Mouse (Mus musculus): ENCODE measurements around the gene Cybrd1. TPM values are rescaled to one million over a fixed set of nuclear protein-coding genes. Genes with fewer than 3 reads are reported as not detected.

Gene Cybrd1
- polyA plus RNA-seq, 1 experiment, result 1.5 TPM

DNA sequence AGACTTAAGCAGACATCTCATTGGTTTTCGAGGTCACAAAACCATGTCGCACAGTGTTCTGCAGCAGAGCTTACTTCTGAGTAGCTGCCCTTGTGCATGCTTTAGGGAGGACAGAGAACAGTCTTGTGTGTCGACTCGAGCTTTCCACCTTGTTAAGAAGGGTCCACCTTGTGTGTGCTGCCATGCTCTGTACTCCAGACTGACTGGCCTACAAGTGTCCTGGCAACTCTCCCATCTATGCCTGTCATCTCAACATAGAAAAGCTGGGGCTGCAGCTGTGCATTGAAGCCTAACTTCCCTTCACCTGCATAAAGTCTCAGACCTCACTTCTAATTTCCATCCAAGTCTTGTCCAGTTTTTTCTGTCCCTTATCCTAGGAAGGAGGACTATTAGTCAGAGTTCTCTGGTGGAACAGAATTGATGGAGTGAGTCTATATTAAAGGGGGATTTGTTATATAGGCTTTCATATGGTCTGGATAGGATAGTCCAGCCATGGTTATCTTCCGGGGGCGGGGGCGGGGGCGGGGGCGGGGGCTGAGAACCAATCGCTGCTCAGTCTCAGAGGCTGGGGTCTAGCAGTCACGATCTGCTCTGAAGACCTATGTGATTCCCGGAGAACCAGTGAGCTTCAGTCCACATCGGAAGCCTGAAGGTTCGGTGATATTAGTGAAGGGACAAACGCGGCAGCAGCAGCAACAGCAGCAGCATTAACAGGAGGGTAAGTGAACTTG, 42.0 kb downstream of the Cybrd1 start:
- 76% methylated on average over 16 of the region's 16 CpGs for WGBS

DNA sequence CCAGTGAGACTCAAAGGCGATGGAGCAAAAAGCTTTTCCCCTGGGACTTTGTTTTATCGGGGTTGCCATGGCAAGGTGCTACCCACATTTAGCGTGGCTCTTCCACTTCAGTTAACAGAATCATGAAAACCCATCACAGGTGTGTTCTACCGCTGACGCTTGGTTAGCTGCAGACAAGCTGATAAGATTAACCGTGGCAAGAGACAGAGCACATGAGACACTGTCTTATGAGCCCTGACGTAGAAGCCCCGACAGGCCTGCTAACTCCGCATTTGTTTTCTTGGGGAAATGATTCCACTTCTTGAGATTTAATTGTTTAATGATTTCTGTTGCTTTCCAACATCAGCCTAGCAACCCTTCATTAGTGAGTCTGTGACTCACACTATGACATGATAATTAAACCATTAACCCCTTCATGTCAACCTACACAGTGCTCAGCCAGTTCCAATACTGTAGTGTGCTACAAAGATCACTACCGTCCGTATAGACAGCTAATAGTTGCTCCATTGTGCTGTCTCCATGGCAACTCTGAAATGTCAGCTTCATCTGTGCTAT, 42.7 kb downstream of the Cybrd1 start:
- Histone ChIP-seq H3K36me3 (ENCODE audit: control insufficient read depth, insufficient read depth, low read length) (no peaks in the 10 kb centered on the region), H3K27ac (ENCODE audit: insufficient read depth, low read depth, low read length) (no peak overlapping the region), H3K4me3 (ENCODE audit: low read depth, low read length) (no peak overlapping the region), H3K4me1 (ENCODE audit: control insufficient read depth, insufficient read depth, insufficient read length, low read length) (no peaks in the 10 kb centered on the region), H3K27me3 (ENCODE audit: control insufficient read depth, insufficient read depth, low read length) (no peaks in the 10 kb centered on the region)
- WGBS, result 64% methylated on average over 11 of the region's 11 CpGs
- no peak for TF ChIP-seq CTCF (IDR thresholded peaks at IDR 0.05; ENCODE audit: extremely low read depth, insufficient read length, insufficient replicate concordance, low read depth, low read length)

More for the DNA sequence above, 42.0 kb downstream of the Cybrd1 start:
- Histone ChIP-seq H3K27me3 (ENCODE audit: control insufficient read depth, insufficient read depth, low read length) (no peaks in the 10 kb centered on the region), H3K4me3 (ENCODE audit: low read depth, low read length) (no peak overlapping the region), H3K36me3 (ENCODE audit: control insufficient read depth, insufficient read depth, low read length) (no peaks in the 10 kb centered on the region), H3K4me1 (ENCODE audit: control insufficient read depth, insufficient read depth, insufficient read length, low read length) (no peaks in the 10 kb centered on the region), H3K27ac (ENCODE audit: insufficient read depth, low read depth, low read length) (no peak overlapping the region)
- TF ChIP-seq POLR2A (IDR thresholded peaks at IDR 0.05; ENCODE audit: low read depth, low read length), result no peak
- TF ChIP-seq CTCF (IDR thresholded peaks at IDR 0.05; ENCODE audit: extremely low read depth, insufficient read length, insufficient replicate concordance, low read depth, low read length), result no peak

DNA sequence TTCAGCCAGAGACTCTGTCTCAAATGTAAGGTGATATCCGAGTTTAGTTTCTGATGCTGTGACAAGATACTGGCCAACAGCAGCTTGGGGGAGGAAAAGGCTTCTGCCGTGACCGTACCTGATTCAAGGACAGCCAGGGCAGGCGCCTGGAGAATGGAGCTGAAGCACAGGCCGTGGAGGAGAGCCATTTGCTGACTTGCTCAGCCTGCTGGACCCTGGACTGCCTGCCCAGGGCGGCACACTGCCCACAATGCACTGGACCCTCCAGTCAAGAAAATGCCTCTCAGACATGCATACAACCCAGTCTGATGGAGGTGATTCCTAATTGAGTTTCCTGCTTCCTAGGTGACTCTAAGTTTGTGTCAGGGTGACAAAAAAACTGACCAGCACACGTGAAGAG, 43.8 kb downstream of the Cybrd1 start:
- no peak overlapping the region for H3K27ac ChIP-seq (ENCODE audit: insufficient read depth, low read depth, low read length)
- no peak overlapping the region for H3K4me3 ChIP-seq (ENCODE audit: low read depth, low read length)
- H3K36me3 ChIP-seq (ENCODE audit: control insufficient read depth, insufficient read depth, low read length), result no peaks in the 10 kb centered on the region
- 87% methylated on average over 7 of the region's 7 CpGs for WGBS
- TF ChIP-seq POLR2A (IDR thresholded peaks at IDR 0.05; ENCODE audit: low read depth, low read length), result no peak
- no peak for TF ChIP-seq CTCF (IDR thresholded peaks at IDR 0.05; ENCODE audit: extremely low read depth, insufficient read length, insufficient replicate concordance, low read depth, low read length)
- no peaks in the 10 kb centered on the region for H3K4me1 ChIP-seq (ENCODE audit: control insufficient read depth, insufficient read depth, insufficient read length, low read length)
- no peaks in the 10 kb centered on the region for H3K27me3 ChIP-seq (ENCODE audit: control insufficient read depth, insufficient read depth, low read length)

DNA sequence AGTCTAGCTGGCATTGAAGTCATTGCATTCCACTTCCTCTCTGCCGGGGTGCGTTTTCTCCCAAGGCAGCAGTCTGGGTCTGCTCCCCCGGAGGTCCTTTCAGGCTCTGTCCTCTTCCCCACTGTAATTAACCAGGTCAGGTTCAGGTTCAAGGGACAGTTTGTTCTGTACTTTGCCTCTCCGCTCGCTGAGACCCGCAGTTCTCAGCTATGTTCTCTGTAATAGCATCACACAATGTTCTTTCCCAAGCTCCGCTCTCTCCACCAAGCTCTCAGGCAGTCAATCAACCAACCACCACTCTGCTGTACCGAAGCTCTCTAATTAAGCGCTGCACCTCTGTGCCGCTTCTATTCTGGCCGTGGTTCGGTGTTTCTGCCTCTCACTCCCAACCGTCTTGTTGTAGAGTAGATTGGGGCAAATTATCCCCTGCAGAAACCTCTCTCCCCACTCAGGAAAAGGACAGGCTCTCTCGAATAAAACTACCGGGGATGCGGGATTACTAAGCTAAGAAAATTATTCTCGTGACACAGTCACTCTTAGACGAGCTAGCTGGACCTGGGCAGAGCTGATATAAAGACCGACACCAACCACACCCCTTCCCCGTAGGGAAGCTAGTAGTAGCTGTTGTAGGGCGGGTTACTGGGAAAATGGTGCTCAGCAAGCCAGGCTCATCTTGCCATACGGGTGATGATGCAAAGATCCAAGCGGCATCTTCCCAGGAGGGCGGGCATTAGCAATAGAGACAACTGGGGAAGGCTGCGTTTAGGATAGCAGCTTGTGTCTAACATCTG, 45.3 kb downstream of the Cybrd1 start:
- Histone ChIP-seq H3K4me3 (ENCODE audit: low read depth, low read length) (no peak overlapping the region), H3K36me3 (ENCODE audit: control insufficient read depth, insufficient read depth, low read length) (no peaks in the 10 kb centered on the region), H3K27me3 (ENCODE audit: control insufficient read depth, insufficient read depth, low read length) (no peaks in the 10 kb centered on the region), H3K4me1 (ENCODE audit: control insufficient read depth, insufficient read depth, insufficient read length, low read length) (no peaks in the 10 kb centered on the region), H3K27ac (ENCODE audit: insufficient read depth, low read depth, low read length) (no peak overlapping the region)
- WGBS, result 80% methylated on average over 25 of the region's 25 CpGs
- no peak for TF ChIP-seq POLR2A (IDR thresholded peaks at IDR 0.05; ENCODE audit: low read depth, low read length)
- no peak for TF ChIP-seq CTCF (IDR thresholded peaks at IDR 0.05; ENCODE audit: extremely low read depth, insufficient read length, insufficient replicate concordance, low read depth, low read length)

DNA sequence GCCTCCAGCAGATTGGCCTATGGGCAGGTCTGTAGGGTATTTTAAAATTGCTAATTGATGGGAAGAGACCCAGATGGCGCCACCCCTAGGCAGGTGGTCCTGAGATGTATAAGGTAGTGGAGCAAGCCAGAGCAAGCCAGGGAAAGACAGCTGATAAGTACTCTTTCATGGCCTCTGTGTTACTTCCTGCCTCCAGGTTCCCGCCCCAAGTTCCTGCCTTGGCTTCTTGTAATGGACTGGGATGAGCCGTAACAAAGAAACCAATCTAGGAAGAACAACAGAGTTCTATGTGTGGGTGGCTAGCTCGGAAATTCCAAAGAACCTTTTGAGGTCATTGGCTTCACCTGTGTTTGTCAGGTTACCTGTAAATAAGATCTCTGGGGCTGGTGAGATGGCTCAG, 49.5 kb downstream of the Cybrd1 start:
- Histone ChIP-seq H3K36me3 (ENCODE audit: control insufficient read depth, insufficient read depth, low read length) (no peaks in the 10 kb centered on the region), H3K27me3 (ENCODE audit: control insufficient read depth, insufficient read depth, low read length) (no peaks in the 10 kb centered on the region), H3K4me3 (ENCODE audit: low read depth, low read length) (no peak overlapping the region), H3K27ac (ENCODE audit: insufficient read depth, low read depth, low read length) (no peak overlapping the region), H3K4me1 (ENCODE audit: control insufficient read depth, insufficient read depth, insufficient read length, low read length) (no peaks in the 10 kb centered on the region)
- WGBS, result 78% methylated on average over 4 of the region's 4 CpGs
- TF ChIP-seq POLR2A (IDR thresholded peaks at IDR 0.05; ENCODE audit: low read depth, low read length) (no peak), CTCF (IDR thresholded peaks at IDR 0.05; ENCODE audit: extremely low read depth, insufficient read length, insufficient replicate concordance, low read depth, low read length) (no peak)

DNA sequence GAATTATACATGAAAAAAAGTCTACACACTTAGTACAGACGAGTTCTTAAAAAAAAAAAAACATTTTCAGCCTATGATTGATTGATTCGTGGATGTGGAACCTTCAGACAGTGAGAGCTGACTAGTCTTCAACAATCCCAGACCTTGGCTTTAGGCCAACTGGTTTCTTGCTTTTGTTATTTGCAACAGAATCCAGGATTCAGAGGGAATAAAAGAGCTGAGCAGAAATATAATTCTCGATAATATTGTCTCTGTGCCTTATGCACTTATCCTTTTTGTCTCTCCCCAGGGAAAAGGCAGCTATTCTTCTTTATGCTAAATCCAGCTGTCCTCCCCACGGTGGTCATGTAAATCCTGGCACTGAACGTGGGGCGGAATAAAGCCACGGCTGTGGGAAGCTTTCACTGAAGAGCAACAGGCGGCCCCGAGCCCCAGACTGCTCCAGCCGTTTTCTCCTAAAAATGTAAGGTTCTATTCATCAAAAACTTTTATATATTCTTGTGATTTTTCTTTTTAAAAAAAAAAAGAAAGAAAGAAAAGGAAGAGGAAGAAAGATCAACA, 50.8 kb downstream of the Cybrd1 start:
- TF ChIP-seq CTCF (IDR thresholded peaks at IDR 0.05; ENCODE audit: extremely low read depth, insufficient read length, insufficient replicate concordance, low read depth, low read length), result no peak
- TF ChIP-seq POLR2A (IDR thresholded peaks at IDR 0.05; ENCODE audit: low read depth, low read length), result no peak
- Histone ChIP-seq H3K27ac (ENCODE audit: insufficient read depth, low read depth, low read length) (no peak overlapping the region), H3K4me1 (ENCODE audit: control insufficient read depth, insufficient read depth, insufficient read length, low read length) (no peaks in the 10 kb centered on the region), H3K4me3 (ENCODE audit: low read depth, low read length) (no peak overlapping the region), H3K27me3 (ENCODE audit: control insufficient read depth, insufficient read depth, low read length) (no peaks in the 10 kb centered on the region), H3K36me3 (ENCODE audit: control insufficient read depth, insufficient read depth, low read length) (no peaks in the 10 kb centered on the region)
- 71% methylated on average over 10 of the region's 10 CpGs for WGBS

DNA sequence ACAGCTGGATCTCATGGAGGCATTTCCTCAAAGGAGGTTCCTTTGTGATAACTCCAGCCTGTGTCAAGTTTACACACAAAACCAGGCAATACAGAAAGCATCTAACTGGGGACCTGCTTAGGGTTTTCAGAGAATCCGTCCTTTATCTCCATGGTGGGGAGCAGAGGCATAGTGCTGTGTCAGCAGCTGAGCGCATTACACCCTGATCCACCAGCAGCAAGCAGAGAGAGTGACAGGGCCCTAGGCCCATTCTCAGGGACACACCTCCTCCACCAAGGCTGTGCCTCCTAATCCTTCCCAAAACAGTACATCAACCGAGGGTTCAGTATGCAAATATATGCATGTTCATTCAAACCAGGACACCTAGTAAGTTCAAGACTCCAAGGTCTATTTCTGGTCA, 55.3 kb downstream of the Cybrd1 start:
- Histone ChIP-seq H3K36me3 (ENCODE audit: control insufficient read depth, insufficient read depth, low read length) (no peaks in the 10 kb centered on the region), H3K4me1 (ENCODE audit: control insufficient read depth, insufficient read depth, insufficient read length, low read length) (no peaks in the 10 kb centered on the region), H3K27me3 (ENCODE audit: control insufficient read depth, insufficient read depth, low read length) (no peaks in the 10 kb centered on the region), H3K4me3 (ENCODE audit: low read depth, low read length) (no peak overlapping the region), H3K27ac (ENCODE audit: insufficient read depth, low read depth, low read length) (no peak overlapping the region)
- 65% methylated on average over 3 of the region's 3 CpGs for WGBS
- no peak for TF ChIP-seq CTCF (IDR thresholded peaks at IDR 0.05; ENCODE audit: extremely low read depth, insufficient read length, insufficient replicate concordance, low read depth, low read length)
- no peak for TF ChIP-seq POLR2A (IDR thresholded peaks at IDR 0.05; ENCODE audit: low read depth, low read length)

Measured in small intestine, adult 2 months (tissue).